8 mouse cellular contexts compared by ENCODE assay signal in the genomic region with DNA sequence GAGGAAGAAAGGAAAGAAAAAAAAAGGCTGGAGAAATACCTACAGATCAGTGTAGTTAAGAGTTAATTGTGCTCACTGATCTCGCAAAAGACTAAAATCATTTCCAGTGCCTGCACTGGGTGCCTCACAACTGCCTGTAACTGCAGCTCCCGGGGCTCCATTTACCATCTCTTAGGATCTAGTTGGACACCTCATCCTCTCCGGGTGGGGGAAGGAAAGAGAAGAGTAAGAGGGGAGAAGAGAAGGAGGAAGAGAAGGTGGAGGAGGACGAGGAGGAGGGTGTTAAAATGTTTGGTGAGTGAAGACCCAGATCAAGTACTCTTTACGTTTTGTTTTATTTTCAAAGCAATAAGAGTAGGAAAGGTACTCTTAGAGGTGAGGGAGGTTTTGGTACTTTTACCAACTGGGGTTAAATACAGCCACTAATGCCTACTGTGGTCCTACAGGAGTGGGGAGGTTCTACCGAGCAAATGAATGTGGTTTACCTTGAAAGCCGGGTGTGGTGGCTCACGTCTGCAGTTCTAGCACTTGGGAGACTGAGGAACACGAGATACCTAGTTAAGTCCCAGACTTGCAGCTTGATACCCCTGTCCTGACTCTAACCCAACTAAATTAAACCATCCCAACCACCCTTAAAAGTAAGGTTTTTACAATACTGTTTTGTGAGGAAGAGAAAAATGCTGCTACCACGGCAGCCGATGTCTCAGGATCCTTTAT. TPM values are rescaled to one million over a fixed set of nuclear protein-coding genes. Genes with fewer than 3 reads are reported as not detected.
DNase-seq lines count a peak whose midpoint lies in the region; ATAC-seq and TF ChIP-seq lines count a peak whose summit lies in the region.

No protein-coding gene starts in this region.

- peak overlapping the region; percentile 75 for H3K27ac ChIP-seq in lung, postnatal 0 days (ENCODE audit: low read length)
- H3K27ac ChIP-seq in heart, embryonic 16.5 days (ENCODE audit: low read length) = peak overlapping the region; percentile 97

- DNase-seq in lung, postnatal 0 days (ENCODE audit: low spot score) = peak; percentile 16
- DNase-seq in lung, postnatal 36 days = no peak
- DNase-seq in c-Kit-negative CD71-positive TER-119-positive erythroid progenitor cells, embryonic 14.5 days (ENCODE audit: low read depth, low spot score) = peak; percentile 12
- peak; percentile 3 for DNase-seq in lung, postnatal 14 days
- DNase-seq in right cerebral cortex, postnatal 10 days (ENCODE audit: low spot score in 2 of 2) = no peak
- no peak for DNase-seq in testis, postnatal 14 days (ENCODE audit: low spot score)
- DNase-seq in thymus, postnatal 10 days (ENCODE audit: low spot score in 2 of 2) = no peak

- H3K4me1 ChIP-seq in lung, postnatal 0 days (ENCODE audit: insufficient read depth, low read depth, low read length) = peaks cover 12% of the 10 kb centered on the region; the same call in 1 of the 2 replicates
- H3K4me1 ChIP-seq in heart, embryonic 16.5 days (ENCODE audit: control insufficient read depth, insufficient read depth, low read length) = peaks cover 18% of the 10 kb centered on the region

- ATAC-seq in lung, postnatal 0 days = peak; percentile 8; the same call in 1 of the 2 replicates
- peak; percentile 7; the same call in 1 of the 2 replicates for ATAC-seq in heart, embryonic 16.5 days (replicated peaks; ENCODE audit: extremely low read depth, insufficient read depth, low FRiP score)

- H3K36me3 ChIP-seq in lung, postnatal 0 days (ENCODE audit: insufficient read depth, low read length) = no peaks in the 10 kb centered on the region
- no peaks in the 10 kb centered on the region for H3K36me3 ChIP-seq in heart, embryonic 16.5 days (ENCODE audit: control insufficient read depth, insufficient read depth)

- peak overlapping the region; percentile 65 for H3K9ac ChIP-seq in lung, postnatal 0 days (replicated peaks; ENCODE audit: low read depth)
- H3K9ac ChIP-seq in heart, embryonic 16.5 days (ENCODE audit: low read length) = peak overlapping the region; percentile 94

- TF ChIP-seq EP300 in lung, postnatal 0 days (IDR thresholded peaks at IDR 0.05) = no peak

- no peaks in the 10 kb centered on the region for H3K27me3 ChIP-seq in lung, postnatal 0 days (replicated peaks; ENCODE audit: insufficient read depth, low read length)
- no peaks in the 10 kb centered on the region for H3K27me3 ChIP-seq in heart, embryonic 16.5 days (ENCODE audit: control insufficient read depth, insufficient read depth, low read length)

- H3K9me3 ChIP-seq in lung, postnatal 0 days (ENCODE audit: low read length) = no peaks in the 10 kb centered on the region
- no peaks in the 10 kb centered on the region for H3K9me3 ChIP-seq in heart, embryonic 16.5 days (replicated peaks; ENCODE audit: control insufficient read depth, low read length)

- no peak for TF ChIP-seq CTCF in lung, postnatal 0 days (IDR thresholded peaks at IDR 0.05)

- 4% methylated on average over 11 of the region's 11 CpGs for WGBS in lung, postnatal 0 days
- 4% methylated on average over 11 of the region's 11 CpGs for WGBS in heart, embryonic 16.5 days

- peak overlapping the region; percentile 68 for H3K4me3 ChIP-seq in lung, postnatal 0 days (ENCODE audit: low read depth, low read length)
- H3K4me3 ChIP-seq in heart, embryonic 16.5 days (ENCODE audit: low read length) = peak overlapping the region; percentile 92

- peak overlapping the region; percentile 79 for H3K4me2 ChIP-seq in lung, postnatal 0 days (replicated peaks; ENCODE audit: low read depth, low read length)
- peak overlapping the region; percentile 93 for H3K4me2 ChIP-seq in heart, embryonic 16.5 days (ENCODE audit: low read depth, low read length)

RNA-seq across cellular contexts. Expression of gene Atg5, which starts 0.6 kb away (rescaled TPM):
- polyA plus RNA-seq in lung, postnatal 0 days (2015; fragmentation: Nextera tagmentation; extraction: Ambion mirVana) = 39.2 and 40.4 TPM in 2 replicates
- 27.7 and 33.3 TPM in 2 replicates for polyA plus RNA-seq in heart, embryonic 16.5 days (2015; fragmentation: Nextera tagmentation; extraction: Ambion mirVana)

Comparison
In these comparisons a context has a peak if more than half of its experiments do, and no peak if none do; other contexts are left out.
1. DNase-seq: peak in lung, postnatal 0 days (single experiment), c-Kit-negative CD71-positive TER-119-positive erythroid progenitor cells, embryonic 14.5 days (single experiment) and lung, postnatal 14 days (single experiment); none in lung, postnatal 36 days (single experiment), right cerebral cortex, postnatal 10 days (0 of 2), testis, postnatal 14 days (single experiment) and thymus, postnatal 10 days (0 of 2).